Mouse (Mus musculus) ovary, postnatal 14 days (tissue): ENCODE results near the gene Qprt.

Experiments
- DNase-seq: peaks from one replicate; pipeline ENCODE4 v3.0.0; 2022; ENCODE audit warnings: low spot score

Qprt gene

DNA sequence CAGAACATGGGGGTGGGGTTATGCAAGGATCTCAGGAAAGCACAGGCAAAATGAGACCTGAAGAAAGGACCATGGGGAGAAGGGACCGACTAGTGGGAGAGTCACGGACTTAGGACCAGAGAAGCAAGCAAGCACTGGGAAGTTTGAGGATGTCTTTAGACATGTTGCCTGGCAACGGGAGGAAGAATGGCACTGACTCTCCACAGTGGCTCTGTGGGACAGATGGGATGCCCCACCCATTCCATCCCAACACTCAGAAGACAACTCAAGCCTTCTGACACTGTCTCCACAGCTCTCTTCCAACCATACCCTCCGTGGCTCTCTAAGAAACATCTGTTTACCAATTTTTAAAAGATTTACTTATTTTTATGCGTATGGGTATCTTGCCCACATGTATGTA is 11.1 kb upstream of the Qprt start:
- no peak for DNase-seq

DNA sequence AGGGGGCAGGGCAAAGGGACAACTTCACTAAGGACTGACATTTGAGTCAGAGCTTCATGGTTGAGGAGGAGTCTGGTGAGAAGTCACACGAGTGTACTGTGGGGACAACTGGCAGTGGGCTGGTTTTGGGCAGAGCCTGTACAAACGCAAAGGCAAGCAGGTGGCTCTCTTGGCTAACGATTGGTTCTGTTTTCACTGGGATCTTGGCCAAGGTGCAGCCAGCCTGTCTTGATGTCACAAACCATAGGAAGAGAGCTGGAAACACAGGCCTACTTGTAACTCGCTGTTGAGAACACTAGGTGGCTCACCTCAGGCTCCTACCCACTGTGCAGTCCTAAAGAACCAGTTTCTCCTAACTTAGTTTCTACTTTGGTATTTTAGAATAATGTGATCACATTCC is 7.6 kb upstream of the Qprt start:
- no peak for DNase-seq

DNA sequence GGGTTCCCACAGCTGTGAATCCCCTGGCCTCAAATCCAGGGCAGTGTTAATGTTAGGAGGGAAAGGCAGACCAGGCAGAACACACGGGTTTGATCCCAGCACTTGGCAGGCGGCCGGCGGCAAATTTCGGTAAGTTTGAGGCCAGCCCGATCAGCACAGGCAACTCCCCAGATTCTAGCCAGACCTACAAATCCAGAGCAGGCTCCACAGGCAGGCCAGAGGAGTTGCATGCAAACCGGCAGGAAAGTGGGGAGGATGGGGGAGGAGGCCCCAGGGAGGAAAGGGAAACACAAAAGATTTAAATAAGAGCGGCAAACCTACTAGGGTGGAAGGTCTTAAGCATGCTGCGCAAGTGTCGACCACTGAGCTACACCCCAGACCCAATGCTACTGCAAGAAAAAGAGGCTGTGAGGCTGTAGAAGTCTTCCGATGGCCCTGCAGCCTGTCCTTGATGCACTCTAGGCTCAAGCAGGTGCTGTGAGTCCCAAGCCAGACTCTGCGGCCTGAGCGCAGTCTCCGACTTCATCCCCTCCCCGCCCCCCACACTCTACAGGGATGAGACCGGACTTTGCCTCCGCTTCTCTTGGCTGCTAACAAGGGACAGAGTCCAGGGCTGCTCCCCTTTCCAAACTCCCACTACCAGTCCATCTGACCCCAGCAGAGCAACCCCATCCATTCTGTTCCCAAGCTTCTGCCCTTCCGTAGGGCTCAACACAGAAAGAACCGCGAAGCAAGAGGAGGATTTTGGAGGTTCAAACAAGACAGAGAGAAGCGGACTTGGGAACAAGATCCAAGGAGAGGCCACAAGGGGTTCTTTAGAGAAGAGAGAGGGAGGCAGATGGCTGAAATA is 740 bp downstream of the Qprt start:
- no peak for DNase-seq

DNA sequence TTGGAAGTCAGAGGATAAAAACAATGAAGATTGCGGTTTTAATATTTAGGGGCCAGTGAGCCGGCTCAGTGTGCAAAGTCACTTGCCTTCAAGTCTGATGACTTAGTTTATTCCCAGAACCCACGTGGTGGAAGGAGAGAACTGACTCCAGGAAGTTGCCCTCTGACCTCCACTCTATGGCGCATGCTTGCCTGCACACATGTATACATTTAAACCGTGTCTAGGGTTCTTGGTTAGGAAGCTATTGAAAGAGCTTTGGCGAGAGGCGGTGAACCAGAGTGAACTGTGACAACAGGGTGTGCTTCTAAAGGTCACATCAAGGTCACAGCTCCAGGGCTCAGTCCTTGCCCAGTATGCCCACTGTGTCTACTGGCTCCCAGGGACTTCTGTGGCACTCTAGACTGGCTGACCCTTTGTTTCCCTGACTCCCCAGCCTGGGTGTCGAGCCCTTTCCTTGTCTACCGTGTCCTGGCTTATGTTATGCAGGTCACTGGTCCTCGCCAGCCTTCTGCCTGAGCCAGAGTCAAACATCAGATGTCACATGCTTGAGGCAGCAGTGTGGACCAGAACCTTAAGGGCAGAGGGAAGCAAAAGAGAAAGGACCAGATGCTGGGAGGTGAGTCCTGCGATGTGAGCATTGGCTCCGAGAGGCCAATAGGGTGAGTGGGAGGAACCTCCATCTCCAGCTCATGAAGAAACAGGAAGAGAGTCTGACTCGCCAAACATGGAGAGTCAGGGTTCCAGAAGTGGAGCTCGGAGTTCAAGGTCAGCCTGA is 3.2 kb downstream of the Qprt start:
- DNase-seq: no peak

DNA sequence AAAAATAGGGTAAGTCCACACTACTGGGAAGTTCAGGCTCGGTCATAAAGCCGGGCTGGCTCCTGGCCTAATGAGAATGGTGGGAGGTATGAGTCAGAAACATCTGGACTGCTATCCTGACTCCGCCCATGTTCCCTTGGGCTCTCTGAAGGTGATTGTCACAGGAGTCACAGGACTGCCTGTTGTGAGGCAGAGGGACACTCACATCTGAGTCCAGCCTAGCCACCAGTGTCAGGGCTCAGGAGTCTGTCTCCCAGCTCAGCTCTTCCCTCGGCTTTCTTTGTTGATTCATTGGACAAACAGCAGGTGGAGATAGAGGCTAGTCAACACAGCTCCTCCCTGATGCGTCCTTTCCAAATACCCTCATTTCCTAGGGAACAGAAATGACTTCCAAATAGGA is 4.1 kb downstream of the Qprt start:
- no peak for DNase-seq

DNA sequence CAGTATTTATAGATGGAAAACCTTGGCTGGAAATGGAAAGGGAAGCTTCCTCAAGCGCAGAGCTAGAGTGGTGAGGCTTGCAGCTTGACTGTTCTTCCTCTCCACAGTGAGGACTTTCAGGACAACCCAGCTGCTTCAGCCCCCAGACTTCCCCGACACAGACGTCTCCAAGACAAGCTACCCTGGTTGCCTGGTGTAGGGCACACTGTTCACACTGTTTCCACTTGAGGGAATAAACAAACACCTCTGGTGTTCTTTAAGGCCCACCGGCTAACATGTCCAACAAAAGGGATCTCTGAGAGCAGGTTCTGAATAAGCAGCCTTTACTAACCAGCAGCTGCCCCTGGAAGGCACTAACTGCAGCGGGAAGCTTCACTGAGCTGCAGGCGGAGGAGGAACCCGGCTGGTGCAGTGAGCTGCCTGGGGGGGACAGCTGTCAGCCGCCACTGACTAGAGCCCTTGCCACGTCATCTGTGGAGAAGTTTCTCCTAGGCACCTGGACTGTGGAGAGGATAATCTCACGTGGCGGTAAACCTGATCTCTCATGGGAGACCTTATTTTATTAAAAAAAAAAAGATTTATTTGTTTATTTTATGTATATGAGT is 5.6 kb downstream of the Qprt start:
- no peak for DNase-seq

DNA sequence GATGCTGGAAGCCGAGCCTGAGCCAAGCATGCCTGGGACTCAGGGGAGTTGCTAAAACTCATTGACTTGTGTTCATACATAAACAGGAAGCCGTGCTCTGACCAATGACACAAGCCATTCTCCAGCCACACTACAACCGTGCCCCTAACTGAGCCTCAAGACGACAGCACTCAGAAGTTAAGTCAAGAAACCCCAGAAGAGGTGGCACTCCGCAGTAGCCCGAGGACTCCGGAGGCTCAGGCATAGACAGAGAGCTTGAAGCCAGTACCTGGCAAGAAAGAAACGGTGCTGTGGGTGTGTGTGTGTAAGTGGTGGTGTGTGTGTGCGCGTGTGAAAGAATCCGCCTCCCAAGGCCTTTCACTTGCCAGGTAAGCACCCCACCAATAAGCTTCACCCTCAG is 7.1 kb downstream of the Qprt start:
- no peak for DNase-seq

DNA sequence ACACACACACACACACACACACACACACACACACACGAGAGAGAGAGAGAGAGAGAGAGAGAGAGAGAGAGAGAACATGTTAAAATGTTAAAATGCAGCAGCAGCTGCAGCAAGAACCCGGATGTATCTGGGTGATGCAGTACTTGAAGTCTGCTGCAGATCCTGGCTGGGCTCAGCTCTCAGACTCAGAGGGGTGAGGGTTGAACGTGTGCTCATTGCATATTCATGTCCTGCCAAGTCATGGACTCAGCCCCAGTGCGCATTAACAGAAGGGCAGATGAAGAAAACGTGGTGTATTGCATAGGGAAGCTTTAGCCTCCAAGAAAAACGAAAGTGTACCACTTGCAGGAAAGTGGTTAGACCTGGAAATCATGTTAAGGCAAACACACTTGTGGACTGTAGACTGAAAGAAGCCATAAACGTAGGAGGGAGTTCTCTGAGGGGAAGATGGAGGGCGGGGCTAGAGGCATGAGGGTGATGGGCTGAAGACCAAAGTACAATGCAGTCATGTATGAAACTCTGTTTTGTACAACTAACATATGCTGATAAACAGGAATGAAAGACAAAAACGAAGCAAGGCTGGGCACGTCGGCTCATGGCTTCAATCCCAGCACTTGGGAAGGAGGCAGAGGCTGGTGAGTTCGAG is 8.3 kb downstream of the Qprt start:
- no peak for DNase-seq

DNA sequence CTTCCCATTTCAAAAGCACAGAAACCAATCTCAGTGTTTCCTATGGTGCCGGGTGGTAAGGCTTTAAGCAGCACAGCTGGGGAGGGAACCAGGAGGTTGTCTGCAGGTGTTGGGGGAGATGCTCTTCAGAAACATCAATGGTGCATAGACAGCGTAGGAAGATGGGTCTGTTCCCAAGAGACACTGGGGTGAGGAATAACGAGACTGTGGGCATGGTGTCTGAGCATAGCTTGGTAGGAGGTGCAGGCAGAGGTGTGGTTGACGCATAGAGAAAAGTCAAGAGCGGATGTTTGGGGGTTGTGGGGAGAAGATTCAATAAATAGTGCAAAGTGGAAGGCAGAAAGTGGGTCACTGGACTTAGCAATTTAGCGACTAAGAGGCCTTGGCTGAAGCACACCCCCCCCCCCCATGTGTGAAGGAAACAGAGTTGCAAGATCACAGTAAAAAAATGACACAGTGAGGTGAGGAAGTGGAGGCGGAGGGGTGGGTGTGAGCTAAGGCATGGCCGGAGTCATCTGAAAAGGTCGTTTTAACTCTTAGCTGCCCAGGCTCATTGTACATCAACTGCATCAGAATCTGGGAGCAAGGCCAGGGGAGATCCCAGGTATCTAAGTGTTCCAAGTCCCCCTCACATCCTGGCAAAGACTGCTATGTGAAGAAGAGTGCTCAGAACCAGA is 9.0 kb downstream of the Qprt start:
- DNase-seq: no peak

DNA sequence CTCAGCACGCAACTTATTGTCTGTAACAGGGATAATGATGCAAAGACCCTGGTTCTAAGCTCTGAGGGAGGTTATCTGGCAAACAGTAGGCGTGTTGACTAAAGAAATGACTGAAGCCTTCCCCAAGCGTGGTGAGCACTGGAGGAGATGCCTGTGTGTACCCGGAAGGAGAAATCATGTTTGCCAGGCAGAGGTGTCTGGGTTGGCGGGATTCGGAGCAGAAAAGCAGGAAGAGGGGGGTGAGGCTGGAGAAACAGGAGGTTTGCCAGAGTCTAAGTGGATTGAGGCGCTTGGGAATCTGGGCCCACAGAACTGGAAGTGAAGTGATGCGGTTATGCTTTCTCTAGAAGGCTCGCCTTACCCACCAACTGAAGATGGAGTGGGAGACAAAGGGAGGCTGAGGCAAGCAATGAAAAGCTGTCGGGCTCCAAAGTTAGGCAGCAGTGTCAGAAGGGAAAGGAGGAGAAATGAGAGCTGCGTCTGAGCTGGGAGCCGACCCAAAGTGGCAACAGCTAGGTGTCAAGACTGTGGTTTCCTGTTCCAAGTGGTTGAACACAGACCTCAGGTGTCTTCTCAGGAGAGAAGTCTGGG is 9.7 kb downstream of the Qprt start:
- DNase-seq: no peak

DNA sequence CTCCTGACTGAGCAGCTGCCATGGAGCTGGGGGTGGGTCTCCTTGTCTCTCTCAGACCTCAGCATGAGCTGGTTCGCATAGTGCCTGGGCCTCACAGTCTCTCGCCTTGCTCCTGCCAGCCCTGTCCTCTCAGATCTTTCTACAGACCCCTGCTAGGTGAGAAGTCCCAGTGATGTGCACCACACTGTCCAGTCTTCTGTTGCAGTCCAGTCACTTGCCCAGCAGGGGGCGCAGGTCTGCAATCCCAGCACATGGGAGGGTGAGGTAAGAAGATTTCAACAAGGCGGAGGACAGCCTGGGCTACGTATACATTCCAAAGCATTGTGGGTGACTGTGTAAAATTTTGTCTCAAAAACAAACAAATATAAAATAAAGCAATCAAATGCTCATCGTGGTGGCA is 10.6 kb downstream of the Qprt start:
- no peak for DNase-seq

DNA sequence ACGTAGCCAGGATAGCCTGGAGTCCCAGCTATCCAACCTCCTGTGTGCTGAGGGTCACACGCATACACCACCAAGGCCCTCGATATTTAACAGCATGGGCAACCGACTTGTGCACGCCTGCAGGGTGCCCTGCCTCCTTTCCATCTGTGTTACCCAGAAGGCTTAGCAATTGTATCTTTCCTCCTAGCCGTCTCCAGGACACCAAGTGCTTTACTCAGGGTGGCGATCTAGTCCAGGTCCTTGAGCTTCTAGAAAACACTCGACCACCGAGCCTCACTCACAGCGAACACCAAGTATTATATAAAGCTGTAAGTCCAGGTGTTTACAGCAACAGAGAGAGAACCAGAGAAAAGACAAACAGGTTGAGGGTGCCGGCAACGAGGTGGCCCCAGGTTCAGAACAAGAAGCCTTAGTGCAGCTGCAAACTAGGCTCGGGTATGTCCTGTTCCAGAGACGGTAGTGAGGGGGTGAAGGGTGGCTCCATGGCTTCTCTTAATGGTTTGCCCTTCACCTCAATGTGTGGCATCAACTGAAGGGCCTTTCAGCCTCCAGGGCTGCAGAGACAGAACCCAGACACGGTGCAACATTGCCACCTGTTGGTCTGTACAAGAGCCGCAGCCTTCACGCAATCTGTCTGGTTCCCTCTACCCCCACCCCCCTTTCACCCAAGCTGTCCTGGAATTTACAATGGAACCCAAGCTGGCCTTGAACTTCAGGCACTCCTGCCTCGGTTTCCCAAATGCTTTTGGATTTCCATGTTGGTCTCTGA is 11.6 kb downstream of the Qprt start:
- DNase-seq: peak; percentile 75

DNA sequence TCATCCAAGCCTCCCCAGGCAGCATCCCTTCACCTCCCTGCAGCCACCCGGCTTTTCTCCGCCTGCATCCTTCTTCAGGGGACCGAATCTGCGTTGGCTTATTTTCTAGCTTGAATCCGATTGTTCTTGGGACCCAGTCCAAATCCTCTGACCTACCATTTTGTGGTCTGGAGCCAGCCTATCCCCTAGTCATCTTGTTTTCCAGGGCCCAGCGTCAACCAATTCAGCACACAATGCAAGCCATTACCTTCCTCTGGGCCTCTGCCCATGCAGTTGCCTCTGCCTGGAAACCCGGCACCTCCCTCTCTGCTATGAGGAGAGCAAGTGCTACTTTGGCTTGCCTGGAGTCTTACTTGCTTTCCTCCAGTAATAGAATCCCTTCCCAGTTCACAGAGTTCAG is 16.5 kb downstream of the Qprt start:
- no peak for DNase-seq

DNA sequence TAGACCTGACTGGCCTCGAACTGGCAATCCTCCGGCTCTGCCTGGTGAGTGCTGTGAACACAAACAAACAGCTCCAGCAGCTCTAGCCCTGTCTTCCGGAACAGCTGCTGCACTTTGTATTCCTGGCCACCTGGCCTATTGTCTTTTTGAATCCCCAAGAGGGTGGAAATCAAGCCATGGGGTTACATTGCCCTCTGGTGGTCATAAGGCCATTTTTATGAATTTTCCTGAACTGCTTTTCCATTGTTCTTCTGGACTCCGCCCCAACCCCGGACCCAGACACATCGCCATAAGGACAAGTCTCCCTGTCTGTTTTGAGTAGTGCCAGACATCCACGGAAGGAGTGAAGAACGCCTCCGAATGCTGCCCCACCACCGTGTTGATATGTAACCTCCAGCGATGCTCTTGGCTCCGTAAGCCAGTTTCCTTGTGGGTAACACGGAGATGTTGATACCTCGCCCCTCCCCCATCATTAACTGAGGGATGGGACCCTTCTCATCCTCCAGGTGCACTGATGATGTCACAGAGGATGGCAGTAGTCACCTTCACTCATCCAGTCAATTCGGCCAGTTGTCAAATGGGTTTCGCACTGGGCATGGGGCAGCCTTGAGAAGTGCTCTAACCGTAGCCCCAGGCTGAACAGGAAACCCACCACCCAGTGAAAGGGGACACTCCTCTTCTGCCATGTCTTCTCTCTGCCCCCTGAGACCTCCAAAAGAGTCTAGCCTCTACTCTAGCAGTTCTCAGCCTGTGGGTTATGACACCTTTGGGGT is 17.3 kb downstream of the Qprt start:
- DNase-seq: peak; percentile 80

DNA sequence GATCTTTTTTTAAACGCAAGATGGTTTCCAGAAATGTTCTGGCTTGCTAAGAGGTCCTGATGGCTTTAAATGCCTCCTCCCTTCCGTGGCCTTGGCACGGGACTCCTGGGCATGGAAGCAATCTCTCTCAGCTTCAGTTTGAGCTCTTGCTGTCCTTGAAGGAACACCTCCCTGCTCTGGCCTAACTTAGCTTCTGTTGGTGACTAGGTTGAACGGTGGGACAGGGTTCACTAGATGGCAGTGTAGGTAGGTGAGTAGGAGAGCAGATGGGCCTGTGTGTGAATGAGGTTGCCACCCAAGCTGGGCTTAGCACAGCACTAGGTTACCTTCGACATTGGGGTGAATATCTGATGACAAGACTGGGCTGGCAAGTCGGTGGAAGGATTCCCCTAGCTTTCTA is 18.1 kb downstream of the Qprt start:
- no peak for DNase-seq

DNA sequence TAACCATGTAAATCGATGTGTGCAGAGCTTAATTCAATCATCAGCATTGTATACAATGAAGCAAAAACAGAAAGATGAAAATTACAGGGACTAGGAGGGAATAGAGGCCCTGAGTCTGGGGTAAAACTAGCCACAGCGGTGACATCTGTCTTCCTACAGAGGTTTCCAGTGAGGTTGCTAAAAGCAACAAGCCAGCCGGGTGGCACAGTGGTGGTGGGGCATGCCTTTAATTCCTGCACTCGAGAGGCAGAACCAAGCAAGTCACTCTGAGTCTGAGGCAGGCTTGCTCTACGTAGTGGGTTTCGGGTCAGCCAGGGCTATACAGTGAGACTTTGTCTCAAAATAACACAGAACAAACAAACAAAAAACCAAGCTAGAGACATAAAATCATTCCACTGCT is 19.9 kb downstream of the Qprt start:
- DNase-seq: no peak

DNA sequence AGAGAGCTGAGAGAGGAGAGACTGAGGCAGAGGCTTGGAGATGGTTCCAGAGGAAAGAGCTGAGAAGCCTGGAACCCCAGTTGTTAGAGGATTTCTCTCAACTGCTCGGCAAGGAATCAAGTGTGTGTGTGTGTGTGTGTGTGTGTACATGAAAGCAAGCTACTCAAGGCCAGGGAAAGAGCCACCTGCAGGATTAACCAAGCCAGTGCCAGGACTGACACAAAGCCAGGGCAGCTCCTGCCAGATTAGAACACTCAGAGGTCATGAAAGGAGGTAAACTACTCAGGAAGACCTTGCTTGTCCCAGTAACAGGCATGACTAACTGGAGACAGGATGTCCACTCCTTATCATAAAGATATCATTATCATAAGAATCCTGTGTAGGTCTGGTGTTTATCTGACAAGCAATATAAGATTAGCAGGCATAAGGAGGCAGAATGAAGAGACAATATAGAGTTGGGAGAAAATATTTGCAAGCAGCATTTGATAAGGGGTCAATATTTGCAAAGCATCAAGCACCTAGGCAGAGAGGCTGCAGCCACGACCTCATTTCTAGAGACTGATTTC is 20.5 kb downstream of the Qprt start:
- DNase-seq: no peak

DNA sequence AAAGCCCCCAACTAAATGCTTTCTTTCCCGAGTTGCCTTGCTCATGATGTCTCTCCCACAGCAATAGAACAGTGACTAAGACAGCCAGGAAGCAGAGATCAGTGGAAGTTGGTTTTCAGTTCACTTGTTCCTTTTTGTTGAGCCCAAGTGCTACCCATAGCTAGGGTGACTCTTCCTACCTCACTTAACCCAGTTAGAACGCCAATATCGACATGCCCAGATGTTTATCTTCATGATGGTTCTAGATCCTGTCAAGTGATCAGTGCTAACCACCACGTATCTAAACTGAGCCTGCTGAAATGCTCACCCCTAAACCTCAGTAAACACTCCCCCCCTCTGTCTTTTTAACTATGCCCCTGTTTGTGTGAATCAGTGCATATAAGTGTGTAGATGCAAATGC is 22.5 kb downstream of the Qprt start:
- no peak for DNase-seq

DNA sequence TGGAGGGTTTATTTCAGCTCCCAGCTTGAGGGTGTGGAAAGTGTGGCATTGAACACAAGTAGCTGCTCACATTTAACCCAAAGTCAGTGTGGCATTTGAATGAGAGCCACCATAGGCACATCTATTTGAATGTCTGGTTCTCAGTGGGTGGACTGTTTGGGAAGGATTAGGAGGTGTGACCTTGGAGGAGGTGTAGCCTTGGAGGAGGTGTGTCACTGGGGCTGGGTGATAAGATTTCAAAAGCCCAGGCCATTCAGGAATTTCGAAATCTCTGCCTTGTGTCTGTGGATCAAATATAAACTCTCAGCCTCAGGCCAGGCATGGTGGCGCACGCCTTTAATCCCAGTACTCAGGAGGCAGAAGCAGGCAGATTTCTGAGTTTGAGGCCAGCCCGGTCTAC is 23.1 kb downstream of the Qprt start:
- no peak for DNase-seq

DNA sequence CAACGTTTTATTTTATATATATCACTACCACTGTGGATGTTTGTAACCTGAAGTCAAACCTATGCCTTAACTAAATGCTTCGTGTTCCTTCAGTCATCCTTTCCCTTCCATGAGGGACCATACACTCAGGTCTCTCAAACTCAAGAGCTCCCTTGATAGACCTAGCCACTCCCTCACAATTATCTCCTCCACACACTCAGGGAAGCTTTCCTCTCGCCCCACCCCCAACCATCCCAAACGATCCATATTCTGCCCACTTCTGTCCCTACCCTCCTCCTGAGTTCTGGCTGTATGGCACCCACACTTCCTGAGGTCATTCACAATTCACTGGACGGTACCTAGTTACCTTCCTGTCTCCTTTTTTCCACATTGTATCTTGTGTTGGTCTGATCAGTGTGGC is 23.5 kb downstream of the Qprt start:
- no peak for DNase-seq
